Mouse (Mus musculus) intestine, embryonic 14.5 days (tissue): ENCODE measurements around the gene Dad1. TPM values are rescaled to one million over a fixed set of nuclear protein-coding genes. Genes with fewer than 3 reads are reported as not detected.

Experiments used
- ATAC-seq: fragments of 200-750 bp; cut with Nextera tagmentation; replicated peaks from 2 replicates; pipeline ENCODE4 v1.8.0; 2017; ENCODE audit warnings: low read depth, moderate number of reproducible peaks, moderate TSS enrichment, moderate library complexity; ENCODE audit not compliant: low FRiP score, low TSS enrichment
- DNase-seq: peaks from one replicate; pipeline ENCODE4 v3.0.0-alpha.2; 2018; ENCODE audit warnings: low spot score
- H3K27ac ChIP-seq: fragments of 300-500 bp; sonication (generic); 2 replicates; pipeline ENCODE4 v1.5.1; 2014; ENCODE audit warnings: low read depth, mild to moderate bottlenecking, control low read depth
- H3K27me3 ChIP-seq: fragments of 300-500 bp; sonication (generic); replicated peaks from 2 replicates; pipeline ENCODE4 v1.6.1; 2014; ENCODE audit warnings: low read length, control low read depth; ENCODE audit not compliant: control insufficient read depth, insufficient read depth
- H3K36me3 ChIP-seq: fragments of 300-500 bp; sonication (generic); 2 replicates; pipeline ENCODE4 v1.6.1; 2014; ENCODE audit warnings: low read length, control low read depth; ENCODE audit not compliant: control insufficient read depth, insufficient read depth
- H3K4me1 ChIP-seq: fragments of 300-500 bp; sonication (generic); replicated peaks from 2 replicates; pipeline ENCODE4 v1.6.1; 2014; ENCODE audit warnings: low read length, control low read depth, mixed read lengths; ENCODE audit not compliant: control insufficient read depth, insufficient read depth
- H3K4me2 ChIP-seq: fragments of 300-500 bp; sonication (generic); 2 replicates; pipeline ENCODE4 v1.6.1; 2014; ENCODE audit warnings: low read length
- H3K4me3 ChIP-seq: fragments of 300-500 bp; sonication (generic); 2 replicates; pipeline ENCODE4 v1.5.1; 2014; ENCODE audit warnings: low read depth, low read length, control low read depth, mixed read lengths
- H3K9ac ChIP-seq: fragments of 300-500 bp; sonication (generic); 2 replicates; pipeline ENCODE4 v1.6.1; 2014; ENCODE audit warnings: mild to moderate bottlenecking, low read length
- H3K9me3 ChIP-seq: fragments of 300-500 bp; sonication (generic); 2 replicates; pipeline ENCODE4 v1.6.1; 2016; ENCODE audit warnings: low read length, control low read depth; ENCODE audit not compliant: control insufficient read depth
- WGBS: fragments of 180-500 bp; shearing (Covaris S2); extraction: QIAGEN DNeasy Blood & Tissue Kit; methylation state at CpG from one replicate; pipeline ENCODE4 v1.1.7; 2014; 5-methylcytosine and 5-hydroxymethylcytosine counted together
- polyA plus RNA-seq: library from polyadenylated mRNA; unstranded; fragments of >200 nt; fragmentation: Nextera tagmentation; extraction: Ambion mirVana; gene quantifications from 2 replicates; pipeline ENCODE4 v1.2.1, GENCODE M21; 2014

The Dad1 gene
- polyA plus RNA-seq, 1 experiment from 2014 or later = 449 TPM

DNA sequence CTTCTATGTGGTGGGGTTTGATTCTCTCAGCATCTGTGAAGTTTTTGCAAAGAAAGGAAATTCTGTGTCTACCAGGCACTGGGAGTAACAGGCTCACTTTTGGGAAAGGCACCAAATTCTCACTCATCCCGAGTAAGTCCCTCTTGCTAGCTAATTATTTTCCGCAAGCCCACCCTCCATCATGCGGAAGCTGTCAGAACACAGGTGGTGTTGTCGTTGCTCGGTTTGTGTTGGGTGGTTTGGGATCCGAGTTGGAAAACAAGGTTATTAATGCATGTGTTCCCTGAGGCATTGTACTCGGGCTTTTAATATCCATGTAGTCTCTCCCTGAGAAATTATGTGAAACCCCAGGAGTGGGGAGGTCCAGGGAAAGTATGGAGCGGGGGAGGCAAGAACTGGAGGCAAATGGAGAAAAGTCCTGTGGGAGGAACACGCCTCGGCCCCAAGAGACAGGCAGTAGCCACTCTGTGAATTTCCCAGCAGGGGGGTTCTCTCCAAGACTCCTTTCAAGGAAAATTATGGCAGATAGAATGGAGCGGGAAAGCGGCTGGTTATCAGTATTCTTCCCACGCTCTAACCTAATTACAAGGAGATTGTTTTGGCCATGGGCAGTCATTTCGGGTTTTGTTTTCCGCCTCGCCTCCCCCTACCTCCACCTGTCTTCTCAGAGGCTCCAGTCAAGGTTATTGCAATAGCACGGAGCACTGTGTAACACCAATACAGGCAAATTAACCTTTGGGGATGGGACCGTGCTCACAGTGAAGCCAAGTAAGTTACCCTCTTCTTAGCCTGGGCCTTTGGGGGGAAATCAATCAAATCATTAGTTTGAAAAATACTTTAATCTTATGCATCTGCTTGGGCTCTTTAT, 62.1 kb downstream of the Dad1 start:
- Histone ChIP-seq H3K36me3 (no peaks in the 10 kb centered on the region), H3K4me3 (no peak overlapping the region), H3K4me2 (no peak overlapping the region), H3K9me3 (no peaks in the 10 kb centered on the region), H3K27me3 (no peaks in the 10 kb centered on the region), H3K9ac (no peak overlapping the region), H3K27ac (peak overlapping the region; percentile 52), H3K4me1 (peaks cover 48% of the 10 kb centered on the region)
- WGBS = 62% methylated on average over 18 of the region's 18 CpGs
- ATAC-seq (no peak), DNase-seq (no peak)

DNA sequence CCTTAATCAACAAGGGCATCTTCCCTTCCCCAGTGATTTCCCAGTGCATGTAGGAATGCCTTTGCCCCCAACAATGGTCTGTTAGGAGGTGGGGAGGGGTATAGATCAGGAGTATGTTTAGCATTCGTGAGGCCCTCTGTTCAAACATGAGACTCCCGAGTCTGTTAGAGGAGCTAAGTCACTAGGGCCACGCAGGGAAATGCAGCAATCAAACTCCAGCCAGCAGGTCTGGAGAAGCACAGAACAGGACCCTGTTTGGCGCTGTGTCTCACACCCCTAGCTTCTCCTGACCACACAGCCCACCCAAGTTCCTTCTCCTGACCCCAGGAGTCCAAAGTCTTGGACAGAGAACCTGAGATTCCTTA, 62.9 kb downstream of the Dad1 start:
- H3K9ac ChIP-seq = no peak overlapping the region
- H3K4me3 ChIP-seq = no peak overlapping the region
- ATAC-seq (no peak), DNase-seq (no peak)
- no peaks in the 10 kb centered on the region for H3K9me3 ChIP-seq
- peak overlapping the region; percentile 54; the same call in 1 of the 2 replicates for H3K27ac ChIP-seq
- H3K27me3 ChIP-seq = no peaks in the 10 kb centered on the region
- no peaks in the 10 kb centered on the region for H3K36me3 ChIP-seq
- no peak overlapping the region for H3K4me2 ChIP-seq
- peaks cover 52% of the 10 kb centered on the region for H3K4me1 ChIP-seq
- 32% methylated on average over 4 of the region's 4 CpGs for WGBS

DNA sequence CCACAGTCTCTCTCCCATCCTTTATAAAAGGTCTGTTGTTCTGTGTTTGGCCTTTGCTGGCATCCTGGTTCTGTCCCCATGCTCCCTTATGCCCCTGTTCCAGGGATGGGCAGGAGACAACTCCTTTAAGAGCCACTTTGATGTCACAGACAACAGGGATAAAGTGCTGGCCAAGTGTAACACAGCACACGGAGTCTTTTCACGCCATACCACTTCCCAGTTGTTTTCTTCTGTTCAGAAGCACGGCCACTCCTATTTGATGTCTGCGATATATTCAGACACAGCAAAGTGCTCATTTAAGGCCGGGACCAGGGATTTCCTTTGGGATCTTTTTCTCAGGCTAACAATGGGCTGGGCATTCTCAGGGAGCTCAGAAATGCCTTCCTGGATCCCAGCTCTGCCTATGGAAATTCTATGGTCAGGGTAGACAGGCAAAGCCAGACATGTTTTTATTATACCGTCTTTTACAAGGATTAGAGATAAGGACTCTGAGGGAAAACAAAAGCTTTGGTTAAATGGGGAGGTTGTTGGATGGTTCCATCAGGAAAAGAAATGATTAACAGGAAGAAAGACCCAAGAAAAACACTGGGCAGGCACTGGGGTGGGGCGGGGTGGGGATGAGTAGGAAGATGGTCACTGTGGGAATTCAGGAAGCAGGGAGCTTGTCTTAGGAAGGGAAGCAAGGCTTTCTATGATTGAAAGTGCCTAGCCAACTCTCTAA, 63.4 kb downstream of the Dad1 start:
- ATAC-seq (no peak; the same call in 1 of the 2 replicates), DNase-seq (no peak)
- Histone ChIP-seq H3K36me3 (no peaks in the 10 kb centered on the region), H3K9me3 (no peaks in the 10 kb centered on the region), H3K4me3 (no peak overlapping the region), H3K4me2 (no peak overlapping the region), H3K27ac (peak overlapping the region; percentile 54), H3K9ac (no peak overlapping the region), H3K4me1 (peaks cover 58% of the 10 kb centered on the region), H3K27me3 (no peaks in the 10 kb centered on the region)
- WGBS = 35% methylated on average over 7 of the region's 7 CpGs

DNA sequence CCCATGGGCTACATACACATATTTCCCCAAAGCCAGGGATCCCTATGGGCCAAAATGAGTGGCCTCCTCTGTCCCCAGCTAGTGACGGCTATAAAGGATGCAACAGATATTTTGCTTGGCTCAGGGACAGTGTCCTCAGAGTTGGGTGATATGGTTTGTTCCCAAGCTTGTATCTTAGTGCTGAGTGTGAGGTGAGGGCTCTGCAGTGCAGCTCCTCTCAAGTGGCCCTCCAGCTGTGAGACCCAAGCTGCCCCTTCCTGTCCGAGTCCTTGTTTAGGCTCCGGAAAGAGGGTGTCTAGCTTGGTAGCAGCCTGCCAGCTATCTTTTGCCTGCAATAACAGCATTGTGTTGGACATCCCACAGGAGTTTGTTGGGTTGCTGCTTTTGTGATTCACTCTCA, 64.6 kb downstream of the Dad1 start:
- Histone ChIP-seq H3K9ac (no peak overlapping the region), H3K4me2 (no peak overlapping the region), H3K27me3 (no peaks in the 10 kb centered on the region), H3K27ac (no peak overlapping the region), H3K9me3 (no peaks in the 10 kb centered on the region), H3K4me1 (peaks cover 63% of the 10 kb centered on the region), H3K36me3 (no peaks in the 10 kb centered on the region), H3K4me3 (no peak overlapping the region)
- ATAC-seq = no peak
- WGBS = 83% methylated on average over 3 of the region's 3 CpGs
- DNase-seq = no peak

DNA sequence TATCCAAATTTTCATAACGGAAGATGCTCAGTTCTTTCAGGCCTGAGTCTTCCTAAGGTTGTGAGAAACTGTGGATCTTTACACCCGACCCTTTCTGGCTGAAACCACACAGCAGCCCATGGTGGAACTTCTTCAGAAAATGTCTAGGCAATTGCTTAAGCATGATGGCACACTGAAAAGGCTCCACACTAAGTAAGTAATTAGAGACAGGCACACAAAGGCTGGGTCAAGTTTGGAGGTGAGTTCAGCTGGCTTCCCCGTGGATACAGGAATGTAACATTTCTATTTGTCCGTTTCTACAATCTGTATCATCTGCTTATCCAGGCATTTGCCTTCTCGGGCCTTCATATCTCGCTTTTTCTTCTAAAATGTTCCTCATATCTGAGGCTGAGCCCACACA, 66.7 kb downstream of the Dad1 start:
- Histone ChIP-seq H3K4me3 (no peak overlapping the region), H3K27me3 (no peaks in the 10 kb centered on the region), H3K4me1 (peaks cover 55% of the 10 kb centered on the region), H3K36me3 (no peaks in the 10 kb centered on the region), H3K9me3 (no peaks in the 10 kb centered on the region), H3K27ac (no peak overlapping the region), H3K9ac (no peak overlapping the region), H3K4me2 (no peak overlapping the region)
- ATAC-seq (no peak), DNase-seq (no peak)
- WGBS = 79% methylated on average over 6 of the region's 6 CpGs

Other genes starting within 250 kb of the Dad1 start
- gene Abhd4, start 84 bp upstream of the Dad1 start, polyA plus RNA-seq = 46.9 and 53.5 TPM in 2 replicates
- gene Olfr49, start 30.8 kb upstream of the Dad1 start, polyA plus RNA-seq = not detected in 2 replicates
- 57.0 and 59.4 TPM in 2 replicates for gene Oxa1l, start 106.7 kb upstream of the Dad1 start, polyA plus RNA-seq
- gene Slc7a7, start 163.7 kb upstream of the Dad1 start, polyA plus RNA-seq = 19.3 and 21.5 TPM in 2 replicates
- 316 and 324 TPM in 2 replicates for gene Mrpl52, start 172.8 kb upstream of the Dad1 start, polyA plus RNA-seq
- 129 and 133 TPM in 2 replicates for gene Mmp14, start 177.5 kb upstream of the Dad1 start, polyA plus RNA-seq
- 43.7 and 50.7 TPM in 2 replicates for gene Lrp10, start 210.0 kb upstream of the Dad1 start, polyA plus RNA-seq
- 2.9 and 3.7 TPM in 2 replicates for gene Rem2, start 222.0 kb upstream of the Dad1 start, polyA plus RNA-seq